Mouse (Mus musculus): Measurements from ENCODE around the gene Gm10719. TPM values are rescaled to one million over a fixed set of nuclear protein-coding genes. Genes with fewer than 3 reads are reported as not detected.

Gm10719 gene
- 1 to 10 TPM; 5.9 to 9.8 TPM for total RNA-seq (2023)

GRCm38 (mm10) chr9:3017108-3017507, at the start of gene Gm10719:
Gene Gm10719 (plus strand): TSS chr9:3017408.

DNA sequence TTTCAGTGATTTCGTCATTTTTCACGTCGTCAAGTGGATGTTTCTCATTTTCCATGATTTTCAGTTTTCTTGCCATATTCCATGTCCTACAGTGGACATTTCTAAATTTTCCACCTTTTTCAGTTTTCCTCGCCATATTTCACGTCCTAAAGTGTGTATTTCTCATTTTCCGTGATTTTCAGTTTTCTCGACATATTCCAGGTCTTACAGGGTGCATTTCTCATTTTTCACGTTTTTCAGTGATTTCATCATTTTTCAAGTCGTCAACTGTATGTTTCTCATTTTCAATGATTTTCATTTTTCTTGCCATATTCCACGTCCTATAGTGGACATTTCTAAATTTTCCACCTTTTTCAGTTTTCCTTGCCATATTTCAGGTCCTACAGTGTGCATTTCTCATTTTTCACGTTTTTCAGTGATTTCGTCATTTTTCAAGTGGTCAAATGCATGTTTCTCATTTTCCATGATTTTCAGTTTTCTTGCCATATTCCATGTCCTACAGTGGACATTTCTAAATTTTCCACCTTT, 16.7 kb upstream of the Gm10719 start, which contains the start of gene Gm10722:
Gene Gm10722, plus strand, starts transcription at position 478 of the 528 bp plus-strand sequence.

GRCm38 (mm10) chr9:3002794-3003396, 14.3 kb upstream of the Gm10719 start, which contains the start of gene Gm11168:
Gene Gm11168 (plus strand): TSS chr9:3003346.

GRCm38 (mm10) chr9:3012733-3013279, 4.4 kb upstream of the Gm10719 start, which contains the start of gene Gm10721:
Gene Gm10721 (plus strand): TSS chr9:3013140.

DNA sequence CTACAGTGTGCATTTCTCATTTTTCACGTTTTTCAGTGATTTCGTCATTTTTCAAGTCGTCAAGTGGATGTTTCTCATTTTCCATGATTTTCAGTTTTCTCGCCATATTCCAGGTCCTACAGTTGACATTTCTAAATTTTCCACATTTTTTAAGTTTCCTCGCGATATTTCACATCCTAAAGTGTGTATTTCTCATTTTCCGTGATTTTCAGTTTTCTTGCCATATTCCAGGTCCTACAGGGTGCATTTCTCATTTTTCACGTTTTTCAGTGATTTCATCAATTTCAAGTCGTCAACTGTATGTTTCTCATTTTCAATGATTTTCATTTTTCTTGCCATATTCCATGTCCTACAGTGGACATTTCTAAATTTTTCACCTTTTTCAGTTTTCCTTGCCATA, 1.9 kb upstream of the Gm10719 start, which contains the start of gene Gm10720:
Gene Gm10720, plus strand, starts transcription at position 301 of the 400 bp plus-strand sequence.

DNA sequence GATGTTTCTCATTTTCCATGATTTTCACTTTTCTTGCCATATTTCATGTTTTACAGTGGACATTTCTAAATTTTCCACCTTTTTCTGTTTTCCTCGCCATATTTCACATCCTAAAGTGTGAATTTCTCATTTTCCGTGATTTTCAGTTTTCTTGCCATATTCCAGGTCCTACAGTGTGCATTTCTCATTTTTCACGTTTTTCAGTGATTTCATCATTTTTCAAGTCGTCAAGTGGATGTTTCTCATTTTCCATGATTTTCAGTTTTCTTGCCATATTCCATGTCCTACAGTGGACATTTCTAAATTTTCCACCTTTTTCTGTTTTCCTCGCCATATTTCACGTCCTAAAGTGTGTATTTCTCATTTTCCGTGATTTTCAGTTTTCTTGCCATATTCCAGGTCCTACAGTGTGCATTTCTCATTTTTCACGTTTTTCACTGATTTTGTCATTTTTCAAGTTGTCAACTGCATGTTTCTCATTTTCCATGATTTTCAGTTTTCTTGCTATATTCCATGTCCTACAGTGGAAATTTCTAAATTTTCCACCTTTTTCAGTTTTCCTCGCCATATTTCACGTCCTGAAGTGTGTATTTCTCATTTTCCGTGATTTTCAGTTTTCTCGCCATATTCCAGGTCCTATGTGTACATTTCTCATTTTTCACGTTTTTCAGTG, 6.2 kb downstream of the Gm10719 start, which contains the start of gene Gm10718:
Gene Gm10718, plus strand, starts transcription at position 236 of the 673 bp plus-strand sequence.

GRCm38 (mm10) chr9:3024912-3025467, 7.8 kb downstream of the Gm10719 start, which contains the start of gene Gm10717:
Gene Gm10717 (plus strand): TSS chr9:3025417.

DNA sequence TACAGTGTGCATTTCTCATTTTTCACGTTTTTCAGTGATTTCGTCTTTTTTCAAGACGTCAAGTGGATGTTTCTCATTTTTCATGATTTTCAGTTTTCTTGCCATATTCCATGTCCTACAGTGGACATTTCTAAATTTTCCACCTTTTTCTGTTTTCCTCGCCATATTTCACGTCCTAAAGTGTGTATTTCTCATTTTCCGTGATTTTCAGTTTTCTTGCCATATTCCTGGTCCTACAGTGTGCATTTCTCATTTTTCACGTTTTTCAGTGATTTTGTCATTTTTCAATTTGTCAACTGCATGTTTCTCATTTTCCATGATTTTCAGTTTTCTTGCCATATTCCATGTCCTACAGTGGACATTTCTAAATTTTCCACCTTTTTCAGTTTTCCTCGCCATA, 17.1 kb downstream of the Gm10719 start, which contains the start of gene Gm17535:
Gene Gm17535, plus strand, starts transcription at position 301 of the 400 bp plus-strand sequence.

GRCm38 (mm10) chr9:3036577-3036976, 19.4 kb downstream of the Gm10719 start, which contains the start of gene Gm10715:
Gene Gm10715 (plus strand): TSS chr9:3036877.

Other genes starting within 250 kb of the Gm10719 start
- gene Gm10722, start 16.5 kb upstream of the Gm10719 start, total RNA-seq (2023), result 1 to 10 TPM in 1 of 2 experiments, not detected in 1; 1.8 TPM
- gene Gm11168, start 14.1 kb upstream of the Gm10719 start, total RNA-seq (2023), result not detected
- gene Gm10721, start 4.3 kb upstream of the Gm10719 start, total RNA-seq (2023), result 1 to 10 TPM; 3.4 to 4.6 TPM
- gene Gm10720, start 1.8 kb upstream of the Gm10719 start, total RNA-seq (2023), result not detected
- 10 to 100 TPM in 1 of 2 experiments, 1 to 10 TPM in 1; 6.6 to 11.2 TPM for gene Gm10718, start 6.1 kb downstream of the Gm10719 start, total RNA-seq (2023)
- gene Gm10717, start 8.0 kb downstream of the Gm10719 start, total RNA-seq (2023), result 1 to 10 TPM; 1.9 to 3.1 TPM
- not detected for gene Gm17535, start 17.2 kb downstream of the Gm10719 start, total RNA-seq (2023)
- not detected for gene Gm10715, start 19.5 kb downstream of the Gm10719 start, total RNA-seq (2023)